Mouse (Mus musculus): ENCODE measurements around the gene Cpxm1. TPM values are rescaled to one million over a fixed set of nuclear protein-coding genes. Genes with fewer than 3 reads are reported as not detected.
A peak's percentile ranks its signal among the peaks of the same experiment; 100 is the strongest.

The Cpxm1 gene
- total and polyA plus RNA-seq, 2 experiments, result 0.46 to 1.6 TPM

GRCm38 (mm10) chr2:130408194-130408593, 10.8 kb upstream of the Cpxm1 start:
- no peak overlapping the region for H3K27ac ChIP-seq (replicated peaks; ENCODE audit: insufficient read depth, low read depth, low read length)
- DNase-seq (ENCODE audit: extremely low read depth, low read depth, low spot score), result no peak
- no peak overlapping the region for H3K4me3 ChIP-seq (ENCODE audit: insufficient read depth, low read depth, low read length)
- H3K36me3 ChIP-seq (ENCODE audit: control insufficient read depth, insufficient read depth, low read length), result no peaks in the 10 kb centered on the region
- no peaks in the 10 kb centered on the region for H3K4me1 ChIP-seq (ENCODE audit: control insufficient read depth, insufficient read depth, low read length)
- TF ChIP-seq POLR2A (IDR thresholded peaks at IDR 0.05; ENCODE audit: extremely low read depth, insufficient read depth, low read length) (no peak), CTCF (IDR thresholded peaks at IDR 0.05; ENCODE audit: low read depth, low read length) (no peak)
- 25% methylated on average over 6 of the region's 6 CpGs for WGBS
- H3K79me2 ChIP-seq (ENCODE audit: control insufficient read depth, insufficient read depth, low read length), result no peaks in the 10 kb centered on the region
- no peaks in the 10 kb centered on the region for H3K27me3 ChIP-seq (ENCODE audit: control insufficient read depth, insufficient read depth, low read length)
- H3K9ac ChIP-seq (ENCODE audit: low read depth, low read length), result no peak overlapping the region

GRCm38 (mm10) chr2:130406178-130406577, 8.8 kb upstream of the Cpxm1 start, which contains the start of gene Tmem239:
Gene Tmem239, plus strand, starts transcription at chr2:130406478.
- H3K9ac ChIP-seq (ENCODE audit: low read depth, low read length), result no peak within 1 kb of the TSS
- H3K27ac ChIP-seq (replicated peaks; ENCODE audit: insufficient read depth, low read depth, low read length), result no peak within 1 kb of the TSS
- H3K36me3 ChIP-seq (ENCODE audit: control insufficient read depth, insufficient read depth, low read length), result no peaks in the 10 kb centered on the region
- H3K79me2 ChIP-seq (ENCODE audit: control insufficient read depth, insufficient read depth, low read length), result no peaks in the 10 kb centered on the region
- WGBS, result 100% methylated on average over 2 of the region's 2 CpGs
- no peak for DNase-seq (ENCODE audit: extremely low read depth, low read depth, low spot score)
- H3K4me1 ChIP-seq (ENCODE audit: control insufficient read depth, insufficient read depth, low read length), result no peaks in the 10 kb centered on the region
- TF ChIP-seq POLR2A (IDR thresholded peaks at IDR 0.05; ENCODE audit: extremely low read depth, insufficient read depth, low read length) (no peak), CTCF (IDR thresholded peaks at IDR 0.05; ENCODE audit: low read depth, low read length) (no peak)
- no peak within 1 kb of the TSS for H3K4me3 ChIP-seq (ENCODE audit: insufficient read depth, low read depth, low read length)
- no peaks in the 10 kb centered on the region for H3K27me3 ChIP-seq (ENCODE audit: control insufficient read depth, insufficient read depth, low read length)

GRCm38 (mm10) chr2:130404939-130405338, 7.6 kb upstream of the Cpxm1 start, which contains the start of the genes Gm28372 and 1700020A23Rik:
Gene Gm28372, plus strand, starts transcription at chr2:130405239.
Gene 1700020A23Rik, plus strand, starts transcription at chr2:130405259.
- Histone ChIP-seq H3K4me3 (ENCODE audit: insufficient read depth, low read depth, low read length) (no peak within 1 kb of the TSS), H3K79me2 (ENCODE audit: control insufficient read depth, insufficient read depth, low read length) (no peaks in the 10 kb centered on the region), H3K27ac (replicated peaks; ENCODE audit: insufficient read depth, low read depth, low read length) (no peak within 1 kb of the TSS), H3K4me1 (ENCODE audit: control insufficient read depth, insufficient read depth, low read length) (no peaks in the 10 kb centered on the region), H3K27me3 (ENCODE audit: control insufficient read depth, insufficient read depth, low read length) (no peaks in the 10 kb centered on the region), H3K9ac (ENCODE audit: low read depth, low read length) (no peak within 1 kb of the TSS), H3K36me3 (ENCODE audit: control insufficient read depth, insufficient read depth, low read length) (no peaks in the 10 kb centered on the region)
- DNase-seq (ENCODE audit: extremely low read depth, low read depth, low spot score), result no peak
- TF ChIP-seq CTCF (IDR thresholded peaks at IDR 0.05; ENCODE audit: low read depth, low read length) (no peak), POLR2A (IDR thresholded peaks at IDR 0.05; ENCODE audit: extremely low read depth, insufficient read depth, low read length) (no peak)
- WGBS, result 83% methylated on average over 1 of the region's 1 CpGs

GRCm38 (mm10) chr2:130401891-130402290, 4.5 kb upstream of the Cpxm1 start:
- peaks cover 7% of the 10 kb centered on the region for H3K27me3 ChIP-seq (ENCODE audit: control insufficient read depth, insufficient read depth, low read length)
- H3K4me3 ChIP-seq (ENCODE audit: insufficient read depth, low read depth, low read length), result no peak overlapping the region
- no peak overlapping the region for H3K27ac ChIP-seq (replicated peaks; ENCODE audit: insufficient read depth, low read depth, low read length)
- 14% methylated on average over 4 of the region's 4 CpGs for WGBS
- DNase-seq (ENCODE audit: extremely low read depth, low read depth, low spot score), result peak; percentile 43
- no peaks in the 10 kb centered on the region for H3K79me2 ChIP-seq (ENCODE audit: control insufficient read depth, insufficient read depth, low read length)
- H3K4me1 ChIP-seq (ENCODE audit: control insufficient read depth, insufficient read depth, low read length), result no peaks in the 10 kb centered on the region
- H3K9ac ChIP-seq (ENCODE audit: low read depth, low read length), result no peak overlapping the region
- TF ChIP-seq CTCF (IDR thresholded peaks at IDR 0.05; ENCODE audit: low read depth, low read length) (no peak), POLR2A (IDR thresholded peaks at IDR 0.05; ENCODE audit: extremely low read depth, insufficient read depth, low read length) (no peak)
- H3K36me3 ChIP-seq (ENCODE audit: control insufficient read depth, insufficient read depth, low read length), result no peaks in the 10 kb centered on the region

GRCm38 (mm10) chr2:130400046-130400445, 2.7 kb upstream of the Cpxm1 start:
- Histone ChIP-seq H3K36me3 (ENCODE audit: control insufficient read depth, insufficient read depth, low read length) (no peaks in the 10 kb centered on the region), H3K4me3 (ENCODE audit: insufficient read depth, low read depth, low read length) (no peak overlapping the region), H3K9ac (ENCODE audit: low read depth, low read length) (no peak overlapping the region), H3K79me2 (ENCODE audit: control insufficient read depth, insufficient read depth, low read length) (no peaks in the 10 kb centered on the region), H3K27ac (replicated peaks; ENCODE audit: insufficient read depth, low read depth, low read length) (no peak overlapping the region), H3K27me3 (ENCODE audit: control insufficient read depth, insufficient read depth, low read length) (peaks cover 7% of the 10 kb centered on the region), H3K4me1 (ENCODE audit: control insufficient read depth, insufficient read depth, low read length) (no peaks in the 10 kb centered on the region)
- TF ChIP-seq CTCF (IDR thresholded peaks at IDR 0.05; ENCODE audit: low read depth, low read length), result no peak
- no peak for TF ChIP-seq POLR2A (IDR thresholded peaks at IDR 0.05; ENCODE audit: extremely low read depth, insufficient read depth, low read length)
- no peak for DNase-seq (ENCODE audit: extremely low read depth, low read depth, low spot score)
- WGBS, result 93% methylated on average over 1 of the region's 1 CpGs

GRCm38 (mm10) chr2:130398091-130398490, 717 bp upstream of the Cpxm1 start:
- WGBS, result 15% methylated on average over 14 of the region's 14 CpGs
- H3K36me3 ChIP-seq (ENCODE audit: control insufficient read depth, insufficient read depth, low read length), result no peaks in the 10 kb centered on the region
- no peaks in the 10 kb centered on the region for H3K4me1 ChIP-seq (ENCODE audit: control insufficient read depth, insufficient read depth, low read length)
- no peak for DNase-seq (ENCODE audit: extremely low read depth, low read depth, low spot score)
- no peak overlapping the region for H3K4me3 ChIP-seq (ENCODE audit: insufficient read depth, low read depth, low read length)
- H3K9ac ChIP-seq (ENCODE audit: low read depth, low read length), result no peak overlapping the region
- peaks cover 7% of the 10 kb centered on the region for H3K27me3 ChIP-seq (ENCODE audit: control insufficient read depth, insufficient read depth, low read length)
- no peak overlapping the region for H3K27ac ChIP-seq (replicated peaks; ENCODE audit: insufficient read depth, low read depth, low read length)
- no peak for TF ChIP-seq POLR2A (IDR thresholded peaks at IDR 0.05; ENCODE audit: extremely low read depth, insufficient read depth, low read length)
- no peaks in the 10 kb centered on the region for H3K79me2 ChIP-seq (ENCODE audit: control insufficient read depth, insufficient read depth, low read length)
